Comparison of ENCODE assay signal across 8 mouse cellular contexts in genomic region chr19:41655970-41656369, GRCm38 (mm10).
DNase-seq lines count a peak whose midpoint lies in the region; ATAC-seq lines count a peak whose summit lies in the region.

No protein-coding gene starts in this region.

- peak; percentile 70; the same call in 1 of the 2 replicates for ATAC-seq in common myeloid progenitor, adult 5-6 weeks (replicated peaks; ENCODE audit: low read depth, poor library complexity, severe bottlenecking)

- peak; percentile 71 for DNase-seq in CD4-positive, CD25-positive, alpha-beta regulatory T cell, adult 2 months (ENCODE audit: low read depth, low spot score)
- peak; percentile 64 to 90 for DNase-seq in adrenal gland, adult (ENCODE audit: inconsistent age in 2 of 2, low spot score in 1 of 2)
- DNase-seq in gastrocnemius, postnatal 25 days = peak; percentile 12
- DNase-seq in layer of hippocampus, adult 18-20 months (ENCODE audit: low spot score in 2 of 2) = peak; percentile 55 to 85
- peak; percentile 81 for DNase-seq in lung, postnatal 14 days
- DNase-seq in retina, embryonic 14.5 days (ENCODE audit: low spot score) = peak; percentile 96
- peak; percentile 66 to 72 for DNase-seq in thymus, postnatal 36 days

Comparison
In these comparisons a context has a peak if more than half of its experiments do, and no peak if none do; other contexts are left out.
1. Peak in every context shown above with its lines: DNase-seq and ATAC-seq.
2. DNase-seq: peak in every context shown above with its lines; median percentile 96 in retina, embryonic 14.5 days; 81 in lung, postnatal 14 days; 77 in adrenal gland, adult; 71 in CD4-positive, CD25-positive, alpha-beta regulatory T cell, adult 2 months; 70 in layer of hippocampus, adult 18-20 months; 69 in thymus, postnatal 36 days; 12 in gastrocnemius, postnatal 25 days.